Mouse (Mus musculus): ENCODE results near the gene Trim40. TPM values are rescaled to one million over a fixed set of nuclear protein-coding genes. Genes with fewer than 3 reads are reported as not detected.

Gene Trim40
- total and polyA plus RNA-seq, 2 experiments from 2014 or later: not detected

GRCm38 (mm10) chr17:36929236-36929932 is 39.5 kb upstream of the Trim40 start:
- Histone ChIP-seq H3K27me3 (ENCODE audit: control insufficient read depth, insufficient read depth, low read length) (no peaks in the 10 kb centered on the region), H3K9me3 (replicated peaks; ENCODE audit: control insufficient read depth, low read length) (no peaks in the 10 kb centered on the region), H3K9ac (replicated peaks; ENCODE audit: low read depth, low read length) (no peak overlapping the region), H3K36me3 (replicated peaks; ENCODE audit: control insufficient read depth, insufficient read depth, low read length) (no peaks in the 10 kb centered on the region), H3K4me1 (ENCODE audit: control insufficient read depth, insufficient read depth) (0 out of 2 replicates have a peak, but pooled peaks cover 13% of the 10 kb centered on the region), H3K4me3 (ENCODE audit: low read depth, low read length) (no peak overlapping the region), H3K4me2 (ENCODE audit: low read depth, low read length) (no peak overlapping the region), H3K27ac (ENCODE audit: low read depth) (peak overlapping the region; percentile 34)
- DNase-seq (ENCODE audit: low spot score): no peak
- 61% methylated on average over 12 of the region's 12 CpGs for WGBS
- TF ChIP-seq CTCF (IDR thresholded peaks at IDR 0.05; ENCODE audit: low read depth): no peak
- TF ChIP-seq EP300 (IDR thresholded peaks at IDR 0.05; ENCODE audit: low read depth): no peak
- ATAC-seq (ENCODE audit: insufficient read depth, low read depth): no peak

GRCm38 (mm10) chr17:36927496-36928120 is 37.7 kb upstream of the Trim40 start:
- Histone ChIP-seq H3K9me3 (replicated peaks; ENCODE audit: control insufficient read depth, low read length) (no peaks in the 10 kb centered on the region), H3K4me2 (ENCODE audit: low read depth, low read length) (no peak overlapping the region), H3K27ac (ENCODE audit: low read depth) (no peak overlapping the region), H3K9ac (replicated peaks; ENCODE audit: low read depth, low read length) (no peak overlapping the region), H3K36me3 (replicated peaks; ENCODE audit: control insufficient read depth, insufficient read depth, low read length) (no peaks in the 10 kb centered on the region), H3K4me3 (ENCODE audit: low read depth, low read length) (no peak overlapping the region), H3K27me3 (ENCODE audit: control insufficient read depth, insufficient read depth, low read length) (no peaks in the 10 kb centered on the region), H3K4me1 (ENCODE audit: control insufficient read depth, insufficient read depth) (0 out of 2 replicates have a peak, but pooled peaks cover 13% of the 10 kb centered on the region)
- DNase-seq (ENCODE audit: low spot score) (no peak), ATAC-seq (ENCODE audit: insufficient read depth, low read depth) (no peak)
- TF ChIP-seq CTCF (IDR thresholded peaks at IDR 0.05; ENCODE audit: low read depth) (no peak), EP300 (IDR thresholded peaks at IDR 0.05; ENCODE audit: low read depth) (no peak)
- 24% methylated on average over 10 of the region's 10 CpGs for WGBS

GRCm38 (mm10) chr17:36923491-36923890 is 33.6 kb upstream of the Trim40 start:
- Histone ChIP-seq H3K27ac (ENCODE audit: low read depth) (no peak overlapping the region), H3K4me2 (ENCODE audit: low read depth, low read length) (no peak overlapping the region), H3K9me3 (replicated peaks; ENCODE audit: control insufficient read depth, low read length) (no peaks in the 10 kb centered on the region), H3K4me3 (ENCODE audit: low read depth, low read length) (no peak overlapping the region), H3K36me3 (replicated peaks; ENCODE audit: control insufficient read depth, insufficient read depth, low read length) (no peaks in the 10 kb centered on the region), H3K27me3 (ENCODE audit: control insufficient read depth, insufficient read depth, low read length) (0 out of 2 replicates have a peak, but pooled peaks cover 7% of the 10 kb centered on the region), H3K4me1 (ENCODE audit: control insufficient read depth, insufficient read depth) (no peaks in the 10 kb centered on the region), H3K9ac (replicated peaks; ENCODE audit: low read depth, low read length) (no peak overlapping the region)
- TF ChIP-seq CTCF (IDR thresholded peaks at IDR 0.05; ENCODE audit: low read depth) (no peak), EP300 (IDR thresholded peaks at IDR 0.05; ENCODE audit: low read depth) (no peak)
- DNase-seq (ENCODE audit: low spot score) (no peak), ATAC-seq (ENCODE audit: insufficient read depth, low read depth) (no peak)
- 50% methylated on average over 4 of the region's 4 CpGs for WGBS

GRCm38 (mm10) chr17:36922715-36923114 is 32.8 kb upstream of the Trim40 start:
- H3K4me1 ChIP-seq (ENCODE audit: control insufficient read depth, insufficient read depth): no peaks in the 10 kb centered on the region
- H3K4me2 ChIP-seq (ENCODE audit: low read depth, low read length): no peak overlapping the region
- H3K4me3 ChIP-seq (ENCODE audit: low read depth, low read length): no peak overlapping the region
- no peaks in the 10 kb centered on the region for H3K36me3 ChIP-seq (replicated peaks; ENCODE audit: control insufficient read depth, insufficient read depth, low read length)
- H3K9me3 ChIP-seq (replicated peaks; ENCODE audit: control insufficient read depth, low read length): no peaks in the 10 kb centered on the region
- WGBS: 74% methylated on average over 4 of the region's 4 CpGs
- TF ChIP-seq EP300 (IDR thresholded peaks at IDR 0.05; ENCODE audit: low read depth) (no peak), CTCF (IDR thresholded peaks at IDR 0.05; ENCODE audit: low read depth) (no peak)
- H3K27me3 ChIP-seq (ENCODE audit: control insufficient read depth, insufficient read depth, low read length): 0 out of 2 replicates have a peak, but pooled peaks cover 7% of the 10 kb centered on the region
- H3K27ac ChIP-seq (ENCODE audit: low read depth): no peak overlapping the region
- no peak overlapping the region for H3K9ac ChIP-seq (replicated peaks; ENCODE audit: low read depth, low read length)
- no peak for DNase-seq (ENCODE audit: low spot score)
- ATAC-seq (ENCODE audit: insufficient read depth, low read depth): no peak

- WGBS: 46% methylated on average over 15 of the region's 15 CpGs
- Histone ChIP-seq H3K27ac (ENCODE audit: low read depth) (no peak overlapping the region), H3K4me2 (ENCODE audit: low read depth, low read length) (no peak overlapping the region), H3K9me3 (replicated peaks; ENCODE audit: control insufficient read depth, low read length) (no peaks in the 10 kb centered on the region), H3K36me3 (replicated peaks; ENCODE audit: control insufficient read depth, insufficient read depth, low read length) (no peaks in the 10 kb centered on the region), H3K9ac (replicated peaks; ENCODE audit: low read depth, low read length) (no peak overlapping the region), H3K4me1 (ENCODE audit: control insufficient read depth, insufficient read depth) (no peaks in the 10 kb centered on the region), H3K27me3 (ENCODE audit: control insufficient read depth, insufficient read depth, low read length) (peaks cover 21% of the 10 kb centered on the region; the same call in 1 of the 2 replicates), H3K4me3 (ENCODE audit: low read depth, low read length) (no peak overlapping the region)
- DNase-seq (ENCODE audit: low spot score): no peak
- ATAC-seq (ENCODE audit: insufficient read depth, low read depth): no peak
- no peak for TF ChIP-seq EP300 (IDR thresholded peaks at IDR 0.05; ENCODE audit: low read depth)
- no peak for TF ChIP-seq CTCF (IDR thresholded peaks at IDR 0.05; ENCODE audit: low read depth)
Observed at GRCm38 (mm10) chr17:36920239-36920638, 30.3 kb upstream of the Trim40 start.

Measured in heart, postnatal 0 days (tissue).